In genomic region chr10:60252606-60253005, GRCm38 (mm10) we compare ENCODE assay signal across 12 mouse cellular contexts. TPM values are rescaled to one million over a fixed set of nuclear protein-coding genes. Genes with fewer than 3 reads are reported as not detected.
DNase-seq lines count a peak whose midpoint lies in the region; ATAC-seq lines count a peak whose summit lies in the region.
"Had no signal": no experiment of that assay in that cellular context is flagged by ENCODE, and none has a peak within 500 bp of the region (broad histone marks: within the 10 kb centered on the region; RNA-seq: fewer than 3 reads in every experiment).

No protein-coding gene starts in this region.

- H3K4me2 ChIP-seq in intestine, embryonic 16.5 days (ENCODE audit: low read depth, low read length), result no peak overlapping the region
- H3K4me2 ChIP-seq in heart, embryonic 12.5 days, result no peak overlapping the region

- H3K4me3 ChIP-seq in intestine, embryonic 16.5 days (ENCODE audit: low read length), result no peak overlapping the region
- H3K4me3 ChIP-seq in heart, embryonic 12.5 days, result no peak overlapping the region
- H3K4me3 ChIP-seq: gastrocnemius, adult 2 months; left cerebral cortex, adult 2 months had no signal

- H3K36me3 ChIP-seq in intestine, embryonic 16.5 days (ENCODE audit: control insufficient read depth, insufficient read depth, low read length), result no peaks in the 10 kb centered on the region
- H3K36me3 ChIP-seq in heart, embryonic 12.5 days, result no peaks in the 10 kb centered on the region

- peaks cover 15% of the 10 kb centered on the region for H3K4me1 ChIP-seq in intestine, embryonic 16.5 days (ENCODE audit: control insufficient read depth, insufficient read depth, low read length)
- peaks cover 4% of the 10 kb centered on the region; the same call in 1 of the 2 replicates for H3K4me1 ChIP-seq in heart, embryonic 12.5 days (replicated peaks)

- no peaks in the 10 kb centered on the region for H3K9me3 ChIP-seq in intestine, embryonic 16.5 days (ENCODE audit: control insufficient read depth, low read length)
- H3K9me3 ChIP-seq in heart, embryonic 12.5 days (replicated peaks), result no peaks in the 10 kb centered on the region

- no peaks in the 10 kb centered on the region for H3K27me3 ChIP-seq in intestine, embryonic 16.5 days (replicated peaks; ENCODE audit: control insufficient read depth, insufficient read depth, low read length)
- H3K27me3 ChIP-seq in heart, embryonic 12.5 days (replicated peaks), result no peaks in the 10 kb centered on the region

- WGBS in intestine, embryonic 16.5 days, result 77% methylated on average over 4 of the region's 4 CpGs
- WGBS in heart, embryonic 12.5 days, result 78% methylated on average over 4 of the region's 4 CpGs

- no peak overlapping the region for H3K9ac ChIP-seq in intestine, embryonic 16.5 days (ENCODE audit: low read depth, low read length)
- H3K9ac ChIP-seq in heart, embryonic 12.5 days, result no peak overlapping the region

- peak; percentile 34; the same call in 1 of the 2 replicates for ATAC-seq in intestine, embryonic 16.5 days
- peak; percentile 67 for ATAC-seq in neutrophil, adult 5-6 weeks (ENCODE audit: extremely low read depth, insufficient number of reproducible peaks, low FRiP score, poor library complexity, severe bottlenecking)
- no peak for ATAC-seq in heart, embryonic 12.5 days (ENCODE audit: insufficient number of reproducible peaks, low FRiP score)

- peak; percentile 59 for DNase-seq in lung, adult 18-20 months
- no peak for DNase-seq in lung, postnatal 14 days
- peak; percentile 59 for DNase-seq in adipocyte (ENCODE audit: low spot score)
- DNase-seq in cerebellum, adult 18-20 months, result no peak
- no peak for DNase-seq in layer of hippocampus, postnatal 25 days (ENCODE audit: extremely low spot score in 1 of 2, low spot score in 1 of 2)
- DNase-seq: gastrocnemius, adult 2 months; heart, postnatal 10 days; right cerebral cortex, adult 18-20 months had no signal

- H3K27ac ChIP-seq in intestine, embryonic 16.5 days (ENCODE audit: low read length), result peak overlapping the region; percentile 45
- no peak overlapping the region for H3K27ac ChIP-seq in heart, embryonic 12.5 days (ENCODE audit: poor library complexity, severe bottlenecking)
- H3K27ac ChIP-seq: gastrocnemius, adult 2 months; left cerebral cortex, adult 2 months had no signal

RNA-seq across cellular contexts. Expression of gene Psap, which starts 24.8 kb away (rescaled TPM):
- polyA plus RNA-seq in intestine, embryonic 16.5 days (2015; fragmentation: Nextera tagmentation; extraction: Ambion mirVana), result 178 and 187 TPM in 2 replicates
- total RNA-seq in neutrophil, adult 5-6 weeks (2017), result 675 and 698 TPM in 2 replicates
- 1,000 to 10,000 TPM; 1,375 to 1,496 TPM for total RNA-seq in layer of hippocampus, postnatal 25 days (2021)
- 95.6 and 100.0 TPM in 2 replicates for polyA plus RNA-seq in heart, embryonic 12.5 days (2016; fragmentation: Nextera tagmentation; extraction: Ambion mirVana)

RNA-seq across cellular contexts. Expression of gene Chst3, which starts 33.5 kb away (rescaled TPM):
- polyA plus RNA-seq in intestine, embryonic 16.5 days (2015; fragmentation: Nextera tagmentation; extraction: Ambion mirVana), result 1.3 and 1.4 TPM in 2 replicates
- 135 TPM in 2 replicates for total RNA-seq in neutrophil, adult 5-6 weeks (2017)
- total RNA-seq in layer of hippocampus, postnatal 25 days (2021), result 1 to 10 TPM; 2.8 to 3.1 TPM
- polyA plus RNA-seq in heart, embryonic 12.5 days (2016; fragmentation: Nextera tagmentation; extraction: Ambion mirVana), result 0.69 and 0.72 TPM in 2 replicates

Comparison
In these comparisons a context has a peak if more than half of its experiments do, and no peak if none do; other contexts are left out.
1. DNase-seq: peak in lung, adult 18-20 months (2 of 2) and adipocyte (single experiment); none in lung, postnatal 14 days (single experiment), cerebellum, adult 18-20 months (0 of 2) and layer of hippocampus, postnatal 25 days (0 of 2).
2. RNA of gene Chst3, which starts 33.5 kb away (total RNA-seq): 135 TPM in neutrophil, adult 5-6 weeks; 2.8 to 3.1 TPM in layer of hippocampus, postnatal 25 days; every median in the first group is over 10 times any median in the second.